Mouse (Mus musculus) left cerebral cortex, adult 8-10 months (tissue): ENCODE measurements around the gene Kcnip4. TPM values are rescaled to one million over a fixed set of nuclear protein-coding genes. Genes with fewer than 3 reads are reported as not detected.

ENCODE experiments used
- DNase-seq, 2 experiments: peaks; one replicate each; pipeline ENCODE4 v3.0.0; 2022; ENCODE audit warnings: low spot score in 2 of 2
- total RNA-seq, 4 experiments: library from RNA; stranded (reverse); gene quantifications; 2 replicates each; pipeline ENCODE4 v1.2.4; 2022

Kcnip4 gene
- total RNA-seq, 4 experiments from 2014 or later: 54.1 to 75.3 (median 64.8) TPM

GRCm38 (mm10) chr5:48890216-48890615, 634.5 kb downstream of the Kcnip4 start:
- DNase-seq: no peak

- peak; percentile 5 to 10 for DNase-seq
Measured at GRCm38 (mm10) chr5:48889395-48890194, 635.1 kb downstream of the Kcnip4 start.

- no peak for DNase-seq
Measured at GRCm38 (mm10) chr5:48878081-48878480, 646.6 kb downstream of the Kcnip4 start.

- no peak for DNase-seq
Measured at GRCm38 (mm10) chr5:48864268-48864967, 660.3 kb downstream of the Kcnip4 start.

GRCm38 (mm10) chr5:48840971-48841370, 683.7 kb downstream of the Kcnip4 start:
- DNase-seq: no peak

GRCm38 (mm10) chr5:48795526-48795925, 729.2 kb downstream of the Kcnip4 start:
- DNase-seq: no peak

GRCm38 (mm10) chr5:48779376-48779775, 745.3 kb downstream of the Kcnip4 start:
- DNase-seq: no peak

GRCm38 (mm10) chr5:48748613-48749012, 776.1 kb downstream of the Kcnip4 start:
- DNase-seq: no peak

- no peak for DNase-seq
Measured at GRCm38 (mm10) chr5:48737640-48738039, 787.1 kb downstream of the Kcnip4 start.

- DNase-seq: no peak
Measured at GRCm38 (mm10) chr5:48718166-48718565, 806.5 kb downstream of the Kcnip4 start.

- DNase-seq: no peak
Measured at GRCm38 (mm10) chr5:48705997-48706396, 818.7 kb downstream of the Kcnip4 start.

- no peak for DNase-seq
Measured at GRCm38 (mm10) chr5:48687068-48687467, 837.6 kb downstream of the Kcnip4 start.

GRCm38 (mm10) chr5:48679733-48680595, 844.7 kb downstream of the Kcnip4 start:
- no peak for DNase-seq

- no peak for DNase-seq
Measured at GRCm38 (mm10) chr5:48662504-48662903, 862.2 kb downstream of the Kcnip4 start.

- DNase-seq: no peak
Measured at GRCm38 (mm10) chr5:48659975-48660374, 864.7 kb downstream of the Kcnip4 start.

- no peak for DNase-seq
Measured at GRCm38 (mm10) chr5:48650496-48650895, 874.2 kb downstream of the Kcnip4 start.

- DNase-seq: no peak
Measured at GRCm38 (mm10) chr5:48636675-48637074, 888.0 kb downstream of the Kcnip4 start.

GRCm38 (mm10) chr5:48633631-48634030, 891.1 kb downstream of the Kcnip4 start:
- DNase-seq: no peak

GRCm38 (mm10) chr5:48623370-48623769, 901.3 kb downstream of the Kcnip4 start:
- DNase-seq: no peak

- DNase-seq: no peak
Measured at GRCm38 (mm10) chr5:48606916-48607315, 917.8 kb downstream of the Kcnip4 start.

GRCm38 (mm10) chr5:48606281-48606680, 918.4 kb downstream of the Kcnip4 start:
- DNase-seq: no peak
